Mouse (Mus musculus): ENCODE results near the gene Stpg1. TPM values are rescaled to one million over a fixed set of nuclear protein-coding genes. Genes with fewer than 3 reads are reported as not detected.

Stpg1 gene
- polyA plus RNA-seq, 1 experiment: 0.01 TPM

DNA sequence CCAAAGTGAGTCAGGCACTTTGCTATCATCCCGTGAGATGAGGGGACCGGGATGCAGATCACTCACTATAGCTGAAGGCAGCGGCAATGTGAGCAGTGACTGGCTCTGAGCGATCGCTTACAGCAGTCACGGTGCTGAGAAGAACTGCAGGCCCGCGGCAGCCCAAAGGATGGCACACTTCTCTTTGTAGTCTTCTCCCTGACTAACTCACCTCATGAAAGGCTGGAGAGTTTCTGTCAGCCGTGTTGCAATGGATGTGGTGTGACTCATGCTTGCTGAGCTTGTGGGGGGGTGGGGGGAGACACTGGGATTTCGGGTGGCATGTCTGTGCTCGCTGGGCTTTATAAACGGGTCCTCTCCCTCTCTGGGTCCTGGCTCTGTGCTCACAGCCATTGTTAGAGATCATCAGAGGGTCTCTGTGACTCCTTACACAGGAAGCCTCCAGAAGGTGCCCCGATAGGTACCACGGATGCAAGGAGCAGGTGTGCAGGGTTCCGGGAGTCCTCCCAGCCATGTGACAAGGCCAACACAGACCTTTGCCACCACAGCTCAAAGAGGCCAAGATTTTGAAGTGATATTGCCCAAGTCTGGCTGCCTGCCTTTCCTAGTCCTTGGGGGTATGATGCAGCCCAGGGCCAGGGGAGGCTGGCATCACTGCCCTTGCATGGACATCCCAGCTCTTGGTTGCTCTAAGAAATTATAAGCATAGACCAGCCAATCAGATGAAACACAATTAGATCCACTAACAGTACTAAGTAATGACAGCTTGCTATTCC, 81.0 kb downstream of the Stpg1 start:
- Histone ChIP-seq H3K4me1 (ENCODE audit: control insufficient read depth) (no peaks in the 10 kb centered on the region; the same call in 1 of the 2 replicates), H3K9me3 (ENCODE audit: control insufficient read depth, low read length) (no peaks in the 10 kb centered on the region), H3K36me3 (ENCODE audit: control insufficient read depth) (no peaks in the 10 kb centered on the region), H3K4me3 (replicated peaks) (no peak overlapping the region), H3K27me3 (ENCODE audit: control insufficient read depth) (peaks cover 56% of the 10 kb centered on the region)
- no peak for TF ChIP-seq GATA1 (IDR thresholded peaks at IDR 0.05; ENCODE audit: low read length)
- TF ChIP-seq TAL1 (IDR thresholded peaks at IDR 0.05; ENCODE audit: low read length): no peak

DNA sequence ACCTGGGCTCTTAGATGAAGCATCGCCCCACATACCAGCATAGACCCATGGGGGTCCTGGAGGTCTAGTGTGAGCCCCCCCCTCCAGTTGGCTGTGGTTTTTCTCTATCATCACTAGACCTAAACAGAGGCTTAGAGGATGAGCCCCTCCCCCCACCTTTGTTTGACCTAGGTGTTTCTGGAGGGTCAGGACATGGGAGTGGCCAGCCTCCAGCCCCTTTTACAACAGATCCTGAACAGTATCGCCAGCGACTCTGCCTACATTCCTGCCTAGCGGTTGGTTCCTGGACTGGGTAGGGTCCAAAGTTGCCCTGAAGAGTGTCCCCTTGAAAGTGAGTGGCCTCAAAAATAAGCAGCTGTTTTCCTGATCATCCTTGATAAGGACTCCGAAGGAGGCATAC, 83.9 kb downstream of the Stpg1 start:
- TF ChIP-seq TAL1 (IDR thresholded peaks at IDR 0.05; ENCODE audit: low read length) (no peak), GATA1 (IDR thresholded peaks at IDR 0.05; ENCODE audit: low read length) (no peak)
- Histone ChIP-seq H3K4me3 (replicated peaks) (no peak overlapping the region), H3K4me1 (ENCODE audit: control insufficient read depth) (no peaks in the 10 kb centered on the region), H3K36me3 (ENCODE audit: control insufficient read depth) (no peaks in the 10 kb centered on the region), H3K27me3 (ENCODE audit: control insufficient read depth) (peaks cover 34% of the 10 kb centered on the region), H3K9me3 (ENCODE audit: control insufficient read depth, low read length) (no peaks in the 10 kb centered on the region)

- peaks cover 28% of the 10 kb centered on the region for H3K27me3 ChIP-seq (ENCODE audit: control insufficient read depth)
Measured at GRCm38 (mm10) chr4:135579695-135580094, 85.1 kb downstream of the Stpg1 start.

DNA sequence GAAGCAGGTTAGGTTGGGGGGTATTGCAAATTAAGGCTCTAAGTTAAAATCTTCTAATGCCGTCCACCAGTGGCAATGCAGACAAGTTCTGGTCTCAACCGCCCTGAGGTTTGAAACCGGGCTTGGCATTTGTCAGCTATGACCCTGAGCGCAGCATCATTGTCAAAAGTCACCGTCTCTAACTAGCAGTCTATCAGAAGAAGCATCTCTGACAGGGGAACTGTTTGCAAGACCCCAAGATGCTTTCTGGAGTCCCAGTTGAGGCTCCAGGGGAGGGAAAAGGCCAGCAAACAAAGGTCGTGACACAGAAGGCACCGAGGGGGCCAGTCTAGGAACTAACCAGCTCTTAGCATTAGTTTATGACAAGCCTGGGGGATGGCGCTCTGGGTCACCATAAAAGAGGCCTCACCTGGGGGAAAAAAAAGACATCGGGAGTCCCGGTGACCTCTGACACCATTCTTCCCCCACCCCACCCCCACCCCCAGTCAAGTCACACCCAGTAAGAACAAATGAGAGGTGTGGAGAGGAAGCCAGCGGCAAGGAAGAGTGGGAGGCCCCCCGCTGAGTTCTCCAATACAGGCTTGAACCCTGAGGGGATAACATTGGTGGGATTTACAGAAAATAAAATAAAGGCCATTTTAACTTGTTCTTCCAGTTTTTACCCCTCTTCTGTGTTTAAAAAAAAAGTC, 86.8 kb downstream of the Stpg1 start:
- TF ChIP-seq GATA1 (IDR thresholded peaks at IDR 0.05; ENCODE audit: low read length) (no peak), TAL1 (IDR thresholded peaks at IDR 0.05; ENCODE audit: low read length) (no peak)
- H3K9me3 ChIP-seq (ENCODE audit: control insufficient read depth, low read length): no peaks in the 10 kb centered on the region
- H3K36me3 ChIP-seq (ENCODE audit: control insufficient read depth): no peaks in the 10 kb centered on the region
- peaks cover 22% of the 10 kb centered on the region for H3K27me3 ChIP-seq (ENCODE audit: control insufficient read depth)
- H3K4me3 ChIP-seq (replicated peaks): no peak overlapping the region
- no peaks in the 10 kb centered on the region for H3K4me1 ChIP-seq (ENCODE audit: control insufficient read depth)

More at GRCm38 (mm10) chr4:135579695-135580094, 85.1 kb downstream of the Stpg1 start:
- TF ChIP-seq TAL1 (IDR thresholded peaks at IDR 0.05; ENCODE audit: low read length) (no peak), GATA1 (IDR thresholded peaks at IDR 0.05; ENCODE audit: low read length) (no peak)
- H3K36me3 ChIP-seq (ENCODE audit: control insufficient read depth): no peaks in the 10 kb centered on the region
- no peaks in the 10 kb centered on the region for H3K4me1 ChIP-seq (ENCODE audit: control insufficient read depth)
- no peak overlapping the region for H3K4me3 ChIP-seq (replicated peaks)
- no peaks in the 10 kb centered on the region for H3K9me3 ChIP-seq (ENCODE audit: control insufficient read depth, low read length)

DNA sequence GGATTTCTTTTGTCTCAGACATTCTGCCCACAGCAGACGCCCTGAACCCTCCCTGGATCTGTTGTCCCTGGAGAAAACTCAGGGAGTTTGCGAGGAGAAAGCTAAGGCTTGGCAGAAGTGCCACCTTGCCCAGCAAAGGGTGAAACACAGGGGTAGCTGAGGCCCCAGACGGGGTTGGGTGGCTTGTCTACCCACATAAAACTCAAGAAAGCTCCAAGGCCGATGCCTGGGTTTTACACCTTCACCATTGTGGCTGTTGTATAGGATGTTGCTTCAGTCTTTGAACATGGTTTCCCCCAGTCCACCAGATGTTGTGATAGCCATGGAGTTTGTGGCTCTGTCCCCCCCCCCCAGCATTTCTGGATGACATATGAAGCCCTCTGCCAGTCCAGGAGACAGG, 90.2 kb downstream of the Stpg1 start:
- Histone ChIP-seq H3K27me3 (ENCODE audit: control insufficient read depth) (peaks cover 17% of the 10 kb centered on the region), H3K4me3 (replicated peaks) (no peak overlapping the region), H3K9me3 (ENCODE audit: control insufficient read depth, low read length) (no peaks in the 10 kb centered on the region), H3K4me1 (ENCODE audit: control insufficient read depth) (no peaks in the 10 kb centered on the region), H3K36me3 (ENCODE audit: control insufficient read depth) (no peaks in the 10 kb centered on the region)
- TF ChIP-seq TAL1 (IDR thresholded peaks at IDR 0.05; ENCODE audit: low read length) (no peak), GATA1 (IDR thresholded peaks at IDR 0.05; ENCODE audit: low read length) (no peak)

Other genes with a start within 250 kb of the Stpg1 start
- 3.6 and 3.8 TPM in 2 replicates for gene Clic4, start 222.0 kb upstream of the Stpg1 start, polyA plus RNA-seq (2012)
- gene Srrm1, start 141.5 kb upstream of the Stpg1 start, polyA plus RNA-seq (2012): 52.0 and 52.9 TPM in 2 replicates
- gene Ncmap, start 96.6 kb upstream of the Stpg1 start, polyA plus RNA-seq (2012): not detected in 2 replicates
- 0.58 and 1.2 TPM in 2 replicates for gene Rcan3, start 60.9 kb upstream of the Stpg1 start, polyA plus RNA-seq (2012)
- 4.8 and 5.9 TPM in 2 replicates for gene Nipal3, start 248 bp downstream of the Stpg1 start, polyA plus RNA-seq (2012)
- not detected in 2 replicates for gene Grhl3, start 78.8 kb downstream of the Stpg1 start, polyA plus RNA-seq (2012)
- not detected in 2 replicates for gene Ifnlr1, start 191.5 kb downstream of the Stpg1 start, polyA plus RNA-seq (2012)
- 0.02 TPM in 1 of 2 replicates, not detected in the other for gene Il22ra1, start 233.4 kb downstream of the Stpg1 start, polyA plus RNA-seq (2012)